Mouse (Mus musculus): ENCODE results near the gene Tsen54. TPM values are rescaled to one million over a fixed set of nuclear protein-coding genes. Genes with fewer than 3 reads are reported as not detected.

The Tsen54 gene
- polyA plus RNA-seq, 1 experiment, result 3.4 TPM

DNA sequence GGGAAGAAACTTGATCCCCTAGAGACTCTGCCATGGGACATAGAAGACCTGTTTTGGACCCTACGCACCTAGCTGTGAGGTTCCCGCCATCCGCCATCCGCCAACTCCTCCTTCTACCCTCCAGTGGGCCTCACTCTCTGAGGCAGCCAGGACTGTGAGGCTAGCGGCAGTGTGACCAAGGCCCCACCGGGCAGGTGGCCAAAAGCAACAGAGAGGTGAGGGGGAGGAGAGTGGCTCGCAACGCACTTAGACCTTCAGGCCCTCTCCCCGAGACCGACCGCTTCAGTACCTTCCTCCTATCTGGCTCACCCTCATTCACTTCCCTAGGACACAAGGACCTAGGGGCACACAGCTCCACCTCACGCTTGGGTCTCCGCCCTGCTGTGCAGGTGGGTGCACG, 4.1 kb upstream of the Tsen54 start:
- peaks cover 72% of the 10 kb centered on the region for H3K36me3 ChIP-seq (ENCODE audit: control insufficient read depth)
- peaks cover 93% of the 10 kb centered on the region for H3K4me1 ChIP-seq (ENCODE audit: control insufficient read depth)
- H3K9me3 ChIP-seq (ENCODE audit: control insufficient read depth, low read length), result no peaks in the 10 kb centered on the region
- H3K4me3 ChIP-seq (replicated peaks), result peak overlapping the region; percentile 23
- H3K27me3 ChIP-seq (ENCODE audit: control insufficient read depth), result peaks cover 3% of the 10 kb centered on the region
- TF ChIP-seq GATA1 (IDR thresholded peaks at IDR 0.05; ENCODE audit: low read length) (no peak), TAL1 (IDR thresholded peaks at IDR 0.05; ENCODE audit: low read length) (no peak)

DNA sequence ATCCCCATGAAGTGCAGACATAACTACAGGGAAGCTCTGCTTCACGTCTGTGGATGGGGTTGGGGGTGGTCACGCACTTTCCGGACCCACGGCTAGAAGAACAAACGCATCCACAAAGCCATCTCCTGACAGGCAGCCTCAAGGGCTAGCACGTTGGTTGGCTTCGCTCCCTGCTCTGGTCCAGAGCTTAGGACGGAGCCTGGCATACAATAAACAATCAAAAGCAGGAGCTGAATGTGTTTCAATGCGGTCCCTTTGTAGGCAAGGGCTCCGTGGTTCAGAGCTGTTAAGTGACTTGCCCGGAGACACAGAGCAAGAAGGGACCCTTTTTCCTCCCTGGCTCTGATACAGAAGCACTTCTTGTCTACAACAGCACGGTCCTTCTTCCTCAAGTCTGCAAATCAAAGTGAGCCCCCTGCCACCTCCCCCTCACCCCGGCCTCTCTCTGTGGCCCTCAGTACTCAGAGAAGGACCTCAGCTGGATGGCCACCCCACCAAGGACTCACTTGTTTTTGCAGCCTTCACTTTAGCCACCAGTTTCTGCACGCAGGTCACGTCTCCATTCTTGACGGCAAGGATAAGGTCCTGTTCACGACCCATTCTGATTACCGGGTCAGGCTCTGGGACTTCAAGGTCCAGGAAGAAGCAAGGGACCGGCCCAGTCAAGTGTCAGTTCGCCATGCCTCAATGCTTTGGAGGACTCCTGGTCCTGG, 3.0 kb upstream of the Tsen54 start:
- peaks cover 91% of the 10 kb centered on the region for H3K4me1 ChIP-seq (ENCODE audit: control insufficient read depth)
- peaks cover 3% of the 10 kb centered on the region for H3K27me3 ChIP-seq (ENCODE audit: control insufficient read depth)
- no peak for TF ChIP-seq GATA1 (IDR thresholded peaks at IDR 0.05; ENCODE audit: low read length)
- no peak for TF ChIP-seq TAL1 (IDR thresholded peaks at IDR 0.05; ENCODE audit: low read length)
- peak overlapping the region; percentile 94 for H3K4me3 ChIP-seq (replicated peaks)
- peaks cover 71% of the 10 kb centered on the region for H3K36me3 ChIP-seq (ENCODE audit: control insufficient read depth)
- H3K9me3 ChIP-seq (ENCODE audit: control insufficient read depth, low read length), result no peaks in the 10 kb centered on the region

DNA sequence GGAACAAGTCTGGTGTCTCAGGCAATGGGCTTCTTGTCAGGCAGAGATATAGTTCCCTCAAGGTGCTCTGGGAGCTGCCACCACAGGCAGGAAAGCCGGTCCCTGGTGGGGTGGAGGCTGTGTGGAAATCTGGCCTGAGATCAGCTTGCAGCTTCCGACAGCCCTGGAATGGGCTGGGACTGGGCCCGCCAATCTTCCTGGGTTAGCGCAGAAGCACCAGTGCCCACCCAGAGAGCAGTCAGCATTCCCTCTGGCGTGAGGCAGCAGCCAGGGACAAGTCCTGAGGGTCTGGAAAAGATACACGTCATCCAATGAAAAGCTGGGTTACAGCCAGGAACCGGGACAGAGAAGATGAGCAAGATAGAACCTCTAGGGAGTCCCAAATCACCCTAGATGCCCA, 2.4 kb upstream of the Tsen54 start:
- Histone ChIP-seq H3K9me3 (ENCODE audit: control insufficient read depth, low read length) (no peaks in the 10 kb centered on the region), H3K4me3 (replicated peaks) (peak overlapping the region; percentile 94), H3K27me3 (ENCODE audit: control insufficient read depth) (peaks cover 3% of the 10 kb centered on the region), H3K36me3 (ENCODE audit: control insufficient read depth) (peaks cover 71% of the 10 kb centered on the region), H3K4me1 (ENCODE audit: control insufficient read depth) (peaks cover 87% of the 10 kb centered on the region)
- TF ChIP-seq GATA1 (IDR thresholded peaks at IDR 0.05; ENCODE audit: low read length), result no peak
- no peak for TF ChIP-seq TAL1 (IDR thresholded peaks at IDR 0.05; ENCODE audit: low read length)

DNA sequence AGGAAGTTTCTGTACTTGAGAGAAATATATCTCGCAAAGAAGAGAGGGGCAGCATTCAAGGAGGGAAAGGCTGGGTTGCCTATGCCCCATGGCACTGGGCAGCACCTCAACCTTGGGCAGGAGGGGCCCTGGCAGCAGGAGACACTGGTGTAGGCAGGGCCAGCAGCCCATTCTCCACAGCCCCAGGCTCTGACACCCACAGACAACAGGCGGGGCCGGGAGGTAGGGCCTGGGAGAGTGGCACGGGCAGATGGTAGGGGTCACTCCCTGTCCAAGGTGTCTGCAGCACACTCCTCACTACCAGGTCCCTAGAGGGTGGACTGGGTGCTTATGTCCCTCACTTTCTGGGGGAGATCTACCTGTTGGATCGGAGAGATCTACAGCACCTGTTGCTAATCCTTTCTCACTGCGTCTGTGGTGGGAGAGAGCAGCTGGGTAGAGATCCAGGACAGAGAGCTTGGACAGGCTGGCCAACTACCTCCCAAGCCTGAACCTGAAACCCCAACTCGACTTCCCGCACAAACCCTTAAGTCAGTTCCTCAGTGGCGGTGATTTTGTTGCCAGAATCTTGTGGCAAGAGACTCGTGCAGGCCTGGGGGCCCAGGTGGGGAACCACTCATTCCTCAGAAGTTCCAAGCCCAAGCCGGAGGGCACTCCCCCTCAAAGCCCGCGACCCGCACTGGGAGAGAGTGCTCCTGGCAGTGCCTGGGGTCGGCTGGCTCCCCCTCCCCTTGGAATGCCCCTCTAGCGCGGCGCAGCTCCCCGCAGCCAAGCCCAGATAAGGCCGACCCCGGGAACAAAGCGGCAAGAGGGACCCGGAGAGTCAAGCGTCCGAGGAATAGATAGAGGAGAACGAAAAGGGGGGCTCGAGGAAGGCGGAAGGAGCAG, 1.7 kb upstream of the Tsen54 start:
- H3K4me1 ChIP-seq (ENCODE audit: control insufficient read depth), result peaks cover 80% of the 10 kb centered on the region
- no peak for TF ChIP-seq GATA1 (IDR thresholded peaks at IDR 0.05; ENCODE audit: low read length)
- TF ChIP-seq TAL1 (IDR thresholded peaks at IDR 0.05; ENCODE audit: low read length), result no peak
- peaks cover 70% of the 10 kb centered on the region for H3K36me3 ChIP-seq (ENCODE audit: control insufficient read depth)
- H3K4me3 ChIP-seq (replicated peaks), result peak overlapping the region; percentile 94
- H3K27me3 ChIP-seq (ENCODE audit: control insufficient read depth), result peaks cover 3% of the 10 kb centered on the region
- H3K9me3 ChIP-seq (ENCODE audit: control insufficient read depth, low read length), result no peaks in the 10 kb centered on the region

DNA sequence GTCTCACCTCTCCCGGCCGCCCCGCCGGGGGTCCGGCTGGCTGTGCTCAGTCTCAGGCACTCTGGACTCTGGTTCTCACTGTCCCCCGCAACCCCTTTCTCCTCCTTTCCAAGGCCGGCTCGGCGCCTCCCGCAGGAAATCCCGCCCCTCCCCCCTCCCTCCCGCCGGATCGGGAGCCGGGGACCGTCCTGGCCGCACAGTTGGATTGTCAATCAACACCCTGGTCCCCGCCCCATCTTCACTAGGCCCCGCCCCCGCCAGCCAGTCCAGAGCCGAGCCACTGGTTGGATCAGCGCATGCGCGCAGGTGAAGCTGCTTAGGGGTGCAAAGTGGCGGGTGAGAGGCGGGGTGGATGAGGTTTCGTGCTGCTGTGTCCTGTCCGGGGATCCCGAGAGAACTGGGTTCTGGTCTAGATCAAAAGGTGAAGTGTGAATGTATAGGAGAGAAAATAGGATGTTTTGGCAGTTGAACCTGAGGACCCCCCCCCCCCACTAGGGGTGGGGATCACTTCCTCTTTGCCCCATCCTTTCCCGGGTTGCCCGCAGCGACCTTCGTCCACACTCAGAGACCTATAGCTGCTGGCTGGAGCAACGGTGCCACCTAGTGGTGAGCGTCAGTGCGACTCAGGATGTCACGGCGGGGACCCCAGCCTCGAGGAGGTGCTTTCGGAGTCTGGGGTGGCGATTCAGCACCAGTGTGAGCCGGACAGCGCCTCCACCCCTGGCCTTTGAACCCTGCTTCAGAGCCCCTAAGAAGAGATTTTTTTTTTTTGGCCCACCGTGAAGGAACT, 822 bp upstream of the Tsen54 start, which contains the start of gene Caskin2:
Gene Caskin2 (minus strand): TSS at position 133 of the 790 bp plus-strand sequence.
- H3K4me3 ChIP-seq (replicated peaks), result peak within 1 kb of the TSS; percentile 94
- H3K4me1 ChIP-seq (ENCODE audit: control insufficient read depth), result peaks cover 71% of the 10 kb centered on the region
- peaks cover 3% of the 10 kb centered on the region for H3K27me3 ChIP-seq (ENCODE audit: control insufficient read depth)
- no peaks in the 10 kb centered on the region for H3K9me3 ChIP-seq (ENCODE audit: control insufficient read depth, low read length)
- peaks cover 69% of the 10 kb centered on the region for H3K36me3 ChIP-seq (ENCODE audit: control insufficient read depth)
- no peak for TF ChIP-seq GATA1 (IDR thresholded peaks at IDR 0.05; ENCODE audit: low read length)
- TF ChIP-seq TAL1 (IDR thresholded peaks at IDR 0.05; ENCODE audit: low read length), result no peak; the same call in 2 of the 3 replicates

DNA sequence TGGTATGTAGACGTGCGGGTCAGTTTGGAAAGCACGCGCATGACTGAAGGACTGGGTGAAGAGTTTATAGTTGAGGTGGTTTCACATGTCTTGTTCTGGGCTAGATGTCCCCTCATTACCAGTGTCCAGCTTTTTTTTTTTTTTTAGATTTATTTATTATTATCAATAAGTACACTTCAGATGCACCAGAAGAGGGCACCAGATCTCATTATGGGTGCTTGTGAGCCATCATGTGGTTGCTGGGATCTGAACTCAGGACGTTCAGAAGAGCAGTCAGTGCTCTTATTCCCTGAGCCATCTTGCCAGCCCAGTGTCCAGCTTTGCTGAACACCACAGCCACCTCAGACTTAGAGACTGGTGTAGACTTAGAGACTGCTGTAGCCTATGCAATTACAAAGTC, 2.8 kb downstream of the Tsen54 start:
- H3K36me3 ChIP-seq (ENCODE audit: control insufficient read depth), result peaks cover 63% of the 10 kb centered on the region
- H3K27me3 ChIP-seq (ENCODE audit: control insufficient read depth), result peaks cover 3% of the 10 kb centered on the region

DNA sequence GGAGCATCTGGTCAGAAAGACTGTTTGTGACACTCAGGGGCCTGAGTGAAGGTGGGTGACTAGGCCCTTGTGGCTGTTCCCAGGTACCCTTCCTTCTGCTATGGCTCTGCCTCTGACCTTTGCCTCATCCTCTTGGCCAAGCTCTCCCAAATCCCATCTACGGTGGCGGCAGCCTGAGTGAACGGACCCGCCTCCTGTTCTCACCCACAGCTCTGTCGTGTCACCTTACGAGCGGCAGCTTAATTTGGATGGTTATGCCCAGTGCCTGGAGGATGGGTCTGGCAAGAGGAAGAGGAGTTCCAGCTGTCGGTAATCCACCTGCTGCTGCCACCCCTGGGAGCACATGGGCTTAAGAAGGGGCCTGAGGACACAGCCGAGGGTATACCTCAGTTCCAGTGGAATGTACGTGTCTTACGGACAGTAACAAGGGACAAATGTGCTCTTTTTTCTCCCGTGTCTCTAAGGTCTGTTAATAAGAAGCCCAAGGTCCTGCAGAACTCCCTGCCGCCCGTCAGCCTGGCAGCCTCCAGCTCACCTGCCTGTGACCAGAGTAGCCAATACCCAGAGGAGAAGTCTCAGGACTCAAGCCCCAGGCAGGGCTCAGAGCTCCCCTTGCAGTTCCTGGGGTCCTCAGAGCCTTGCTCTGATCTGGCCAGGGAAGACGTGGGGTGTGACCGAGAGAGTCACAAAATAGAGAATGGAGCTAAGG, 5.5 kb downstream of the Tsen54 start:
- Histone ChIP-seq H3K4me3 (replicated peaks) (no peak overlapping the region), H3K4me1 (ENCODE audit: control insufficient read depth) (peaks cover 44% of the 10 kb centered on the region), H3K9me3 (ENCODE audit: control insufficient read depth, low read length) (no peaks in the 10 kb centered on the region), H3K27me3 (ENCODE audit: control insufficient read depth) (no peaks in the 10 kb centered on the region), H3K36me3 (ENCODE audit: control insufficient read depth) (peaks cover 68% of the 10 kb centered on the region)
- no peak for TF ChIP-seq GATA1 (IDR thresholded peaks at IDR 0.05; ENCODE audit: low read length)
- no peak for TF ChIP-seq TAL1 (IDR thresholded peaks at IDR 0.05; ENCODE audit: low read length)

More for the DNA sequence above, 2.8 kb downstream of the Tsen54 start:
- Histone ChIP-seq H3K4me1 (ENCODE audit: control insufficient read depth) (peaks cover 43% of the 10 kb centered on the region), H3K9me3 (ENCODE audit: control insufficient read depth, low read length) (no peaks in the 10 kb centered on the region), H3K4me3 (replicated peaks) (no peak overlapping the region)
- no peak for TF ChIP-seq TAL1 (IDR thresholded peaks at IDR 0.05; ENCODE audit: low read length)
- no peak for TF ChIP-seq GATA1 (IDR thresholded peaks at IDR 0.05; ENCODE audit: low read length)

DNA sequence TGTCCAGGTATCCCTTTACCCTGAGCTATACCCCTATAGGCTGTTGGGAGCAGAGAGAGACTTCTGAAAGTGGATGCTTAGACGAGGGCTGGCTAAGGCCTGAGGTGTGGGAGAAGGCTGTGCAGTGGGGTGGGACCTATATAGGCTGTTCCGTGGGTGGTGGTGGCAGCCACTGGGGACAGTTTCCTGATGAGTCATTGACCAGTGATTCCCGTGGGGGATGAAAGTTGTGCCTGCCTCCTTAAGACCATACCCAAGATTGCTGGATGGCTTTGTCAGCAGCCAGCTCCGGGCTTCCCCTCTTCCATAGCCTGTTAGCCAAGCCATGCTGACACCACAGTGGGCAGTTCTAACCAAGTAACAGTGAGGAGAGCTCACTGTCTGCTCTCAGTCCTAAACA, 6.5 kb downstream of the Tsen54 start:
- no peak overlapping the region for H3K4me3 ChIP-seq (replicated peaks)
- peaks cover 63% of the 10 kb centered on the region for H3K36me3 ChIP-seq (ENCODE audit: control insufficient read depth)
- H3K4me1 ChIP-seq (ENCODE audit: control insufficient read depth), result peaks cover 34% of the 10 kb centered on the region
- H3K9me3 ChIP-seq (ENCODE audit: control insufficient read depth, low read length), result no peaks in the 10 kb centered on the region
- H3K27me3 ChIP-seq (ENCODE audit: control insufficient read depth), result no peaks in the 10 kb centered on the region
- no peak for TF ChIP-seq TAL1 (IDR thresholded peaks at IDR 0.05; ENCODE audit: low read length)
- no peak for TF ChIP-seq GATA1 (IDR thresholded peaks at IDR 0.05; ENCODE audit: low read length)

Data from erythroblast, embryonic 14.5 days (primary cell).